Mouse (Mus musculus): ENCODE measurements around the gene Zfc3h1. TPM values are rescaled to one million over a fixed set of nuclear protein-coding genes. Genes with fewer than 3 reads are reported as not detected.

Zfc3h1 gene
- polyA plus RNA-seq (2015; fragmentation: Nextera tagmentation; extraction: Ambion mirVana): 13.9 and 17.0 TPM in 2 replicates

- TF ChIP-seq EP300 (IDR thresholded peaks at IDR 0.05) (peak; percentile 64; the same call in 1 of the 2 replicates), CTCF (IDR thresholded peaks at IDR 0.05) (peak; percentile 83)
- no peaks in the 10 kb centered on the region for H3K4me1 ChIP-seq (ENCODE audit: insufficient read depth, low read depth, low read length)
- peak; percentile 99 for DNase-seq (ENCODE audit: low spot score)
- peak within 1 kb of the TSS; percentile 92 for H3K4me3 ChIP-seq (ENCODE audit: low read depth, low read length)
- peak within 1 kb of the TSS; percentile 57 for H3K4me2 ChIP-seq (replicated peaks; ENCODE audit: low read depth, low read length)
- peak within 1 kb of the TSS; percentile 99 for H3K27ac ChIP-seq (ENCODE audit: low read length)
- no peaks in the 10 kb centered on the region for H3K27me3 ChIP-seq (replicated peaks; ENCODE audit: insufficient read depth, low read length)
- ATAC-seq: peak; percentile 97
- H3K9ac ChIP-seq (replicated peaks; ENCODE audit: low read depth): peak within 1 kb of the TSS; percentile 90
- under 1% methylated on average over 62 of the region's 65 CpGs for WGBS
- H3K9me3 ChIP-seq (ENCODE audit: low read length): no peaks in the 10 kb centered on the region
- no peaks in the 10 kb centered on the region for H3K36me3 ChIP-seq (ENCODE audit: insufficient read depth, low read length)
Measured at GRCm38 (mm10) chr10:115384221-115385017, at the start of gene Zfc3h1, which contains the start of gene Thap2. TSS of gene Zfc3h1 (plus strand) at chr10:115384959. TSS of gene Thap2 (minus strand) at chr10:115384443.

- Histone ChIP-seq H3K4me1 (ENCODE audit: insufficient read depth, low read depth, low read length) (no peaks in the 10 kb centered on the region), H3K9ac (replicated peaks; ENCODE audit: low read depth) (no peak overlapping the region), H3K4me3 (ENCODE audit: low read depth, low read length) (no peak overlapping the region), H3K27me3 (replicated peaks; ENCODE audit: insufficient read depth, low read length) (no peaks in the 10 kb centered on the region), H3K27ac (ENCODE audit: low read length) (no peak overlapping the region), H3K4me2 (replicated peaks; ENCODE audit: low read depth, low read length) (no peak overlapping the region), H3K36me3 (ENCODE audit: insufficient read depth, low read length) (no peaks in the 10 kb centered on the region), H3K9me3 (ENCODE audit: low read length) (no peaks in the 10 kb centered on the region)
- TF ChIP-seq CTCF (IDR thresholded peaks at IDR 0.05) (no peak), EP300 (IDR thresholded peaks at IDR 0.05) (no peak)
- no peak for DNase-seq (ENCODE audit: low spot score)
- WGBS: 74% methylated on average over 4 of the region's 4 CpGs
- ATAC-seq: no peak
Measured at GRCm38 (mm10) chr10:115336901-115337300, 47.9 kb upstream of the Zfc3h1 start.

- Histone ChIP-seq H3K27ac (ENCODE audit: low read length) (no peak overlapping the region), H3K4me2 (replicated peaks; ENCODE audit: low read depth, low read length) (no peak overlapping the region), H3K4me3 (ENCODE audit: low read depth, low read length) (no peak overlapping the region), H3K9ac (replicated peaks; ENCODE audit: low read depth) (no peak overlapping the region), H3K27me3 (replicated peaks; ENCODE audit: insufficient read depth, low read length) (no peaks in the 10 kb centered on the region), H3K4me1 (ENCODE audit: insufficient read depth, low read depth, low read length) (no peaks in the 10 kb centered on the region), H3K9me3 (ENCODE audit: low read length) (no peaks in the 10 kb centered on the region), H3K36me3 (ENCODE audit: insufficient read depth, low read length) (peaks cover 4% of the 10 kb centered on the region; the same call in 1 of the 2 replicates)
- TF ChIP-seq CTCF (IDR thresholded peaks at IDR 0.05): no peak
- no peak for TF ChIP-seq EP300 (IDR thresholded peaks at IDR 0.05)
- ATAC-seq (no peak), DNase-seq (ENCODE audit: low spot score) (no peak)
- WGBS: 86% methylated on average over 7 of the region's 7 CpGs
Measured at GRCm38 (mm10) chr10:115339820-115340328, 44.9 kb upstream of the Zfc3h1 start.

GRCm38 (mm10) chr10:115342771-115343425 is 41.9 kb upstream of the Zfc3h1 start:
- 74% methylated on average over 4 of the region's 4 CpGs for WGBS
- Histone ChIP-seq H3K27me3 (replicated peaks; ENCODE audit: insufficient read depth, low read length) (no peaks in the 10 kb centered on the region), H3K36me3 (ENCODE audit: insufficient read depth, low read length) (peaks cover 4% of the 10 kb centered on the region), H3K9ac (replicated peaks; ENCODE audit: low read depth) (no peak overlapping the region), H3K4me1 (ENCODE audit: insufficient read depth, low read depth, low read length) (no peaks in the 10 kb centered on the region), H3K9me3 (ENCODE audit: low read length) (no peaks in the 10 kb centered on the region), H3K4me2 (replicated peaks; ENCODE audit: low read depth, low read length) (no peak overlapping the region), H3K4me3 (ENCODE audit: low read depth, low read length) (no peak overlapping the region), H3K27ac (ENCODE audit: low read length) (no peak overlapping the region)
- TF ChIP-seq EP300 (IDR thresholded peaks at IDR 0.05) (no peak), CTCF (IDR thresholded peaks at IDR 0.05) (no peak)
- no peak for ATAC-seq
- no peak for DNase-seq (ENCODE audit: low spot score)

- Histone ChIP-seq H3K9me3 (ENCODE audit: low read length) (no peaks in the 10 kb centered on the region), H3K4me1 (ENCODE audit: insufficient read depth, low read depth, low read length) (no peaks in the 10 kb centered on the region), H3K36me3 (ENCODE audit: insufficient read depth, low read length) (peaks cover 4% of the 10 kb centered on the region), H3K4me3 (ENCODE audit: low read depth, low read length) (no peak overlapping the region), H3K9ac (replicated peaks; ENCODE audit: low read depth) (no peak overlapping the region), H3K4me2 (replicated peaks; ENCODE audit: low read depth, low read length) (no peak overlapping the region), H3K27ac (ENCODE audit: low read length) (no peak overlapping the region), H3K27me3 (replicated peaks; ENCODE audit: insufficient read depth, low read length) (no peaks in the 10 kb centered on the region)
- TF ChIP-seq CTCF (IDR thresholded peaks at IDR 0.05) (no peak), EP300 (IDR thresholded peaks at IDR 0.05) (no peak)
- no peak for DNase-seq (ENCODE audit: low spot score)
- no peak for ATAC-seq
Measured at GRCm38 (mm10) chr10:115346444-115346843, 38.3 kb upstream of the Zfc3h1 start.

GRCm38 (mm10) chr10:115348131-115348530 is 36.6 kb upstream of the Zfc3h1 start:
- H3K27ac ChIP-seq (ENCODE audit: low read length): no peak overlapping the region
- no peaks in the 10 kb centered on the region for H3K9me3 ChIP-seq (ENCODE audit: low read length)
- no peak overlapping the region for H3K4me3 ChIP-seq (ENCODE audit: low read depth, low read length)
- H3K4me2 ChIP-seq (replicated peaks; ENCODE audit: low read depth, low read length): no peak overlapping the region
- H3K36me3 ChIP-seq (ENCODE audit: insufficient read depth, low read length): peaks cover 1% of the 10 kb centered on the region
- no peak overlapping the region for H3K9ac ChIP-seq (replicated peaks; ENCODE audit: low read depth)
- no peak for ATAC-seq
- H3K4me1 ChIP-seq (ENCODE audit: insufficient read depth, low read depth, low read length): no peaks in the 10 kb centered on the region
- no peaks in the 10 kb centered on the region for H3K27me3 ChIP-seq (replicated peaks; ENCODE audit: insufficient read depth, low read length)
- TF ChIP-seq CTCF (IDR thresholded peaks at IDR 0.05) (no peak), EP300 (IDR thresholded peaks at IDR 0.05) (no peak)
- 60% methylated on average over 6 of the region's 6 CpGs for WGBS
- no peak for DNase-seq (ENCODE audit: low spot score)

All from lung, postnatal 0 days (tissue).